Mouse (Mus musculus) neural tube, embryonic 12.5 days (tissue): ENCODE results near the gene Daam2. TPM values are rescaled to one million over a fixed set of nuclear protein-coding genes. Genes with fewer than 3 reads are reported as not detected.

Experiments used
- ATAC-seq: fragments of 200-750 bp; cut with Nextera tagmentation; 2 replicates; pipeline ENCODE4 v1.8.0; 2017; ENCODE audit warnings: low read depth, mild to moderate bottlenecking, moderate TSS enrichment, moderate library complexity; ENCODE audit not compliant: low FRiP score
- H3K27ac ChIP-seq: fragments of 300-500 bp; sonication (generic); 2 replicates; pipeline ENCODE4 v1.5.1; 2016
- H3K27me3 ChIP-seq: fragments of 300-500 bp; sonication (generic); replicated peaks from 2 replicates; pipeline ENCODE4 v1.6.1; 2016; ENCODE audit warnings: mild to moderate bottlenecking
- H3K36me3 ChIP-seq: fragments of 300-500 bp; sonication (generic); 2 replicates; pipeline ENCODE4 v1.6.1; 2016; ENCODE audit warnings: mild to moderate bottlenecking
- H3K4me1 ChIP-seq: fragments of 300-500 bp; sonication (generic); 2 replicates; pipeline ENCODE4 v1.6.1; 2016
- H3K4me2 ChIP-seq: fragments of 300-500 bp; sonication (generic); replicated peaks from 2 replicates; pipeline ENCODE4 v1.6.1; 2016; ENCODE audit warnings: mild to moderate bottlenecking
- H3K4me3 ChIP-seq: fragments of 300-500 bp; sonication (generic); 2 replicates; pipeline ENCODE4 v1.5.1; 2016
- H3K9ac ChIP-seq: fragments of 300-500 bp; sonication (generic); 2 replicates; pipeline ENCODE4 v1.6.1; 2016; ENCODE audit warnings: mild to moderate bottlenecking
- H3K9me3 ChIP-seq: fragments of 300-500 bp; sonication (generic); 2 replicates; pipeline ENCODE4 v1.6.1; 2016; ENCODE audit warnings: mild to moderate bottlenecking
- WGBS: fragments of 180-500 bp; shearing (Covaris S2); methylation state at CpG from one replicate; pipeline ENCODE4 v1.1.7; 2016; 5-methylcytosine and 5-hydroxymethylcytosine counted together
- polyA plus RNA-seq: library from polyadenylated mRNA; unstranded; fragments of >200 nt; fragmentation: Nextera tagmentation; extraction: Ambion mirVana; gene quantifications from 2 replicates; pipeline ENCODE4 v1.2.1, GENCODE M21; 2016

Daam2 gene
- polyA plus RNA-seq, 1 experiment from 2014 or later = 6.5 TPM

DNA sequence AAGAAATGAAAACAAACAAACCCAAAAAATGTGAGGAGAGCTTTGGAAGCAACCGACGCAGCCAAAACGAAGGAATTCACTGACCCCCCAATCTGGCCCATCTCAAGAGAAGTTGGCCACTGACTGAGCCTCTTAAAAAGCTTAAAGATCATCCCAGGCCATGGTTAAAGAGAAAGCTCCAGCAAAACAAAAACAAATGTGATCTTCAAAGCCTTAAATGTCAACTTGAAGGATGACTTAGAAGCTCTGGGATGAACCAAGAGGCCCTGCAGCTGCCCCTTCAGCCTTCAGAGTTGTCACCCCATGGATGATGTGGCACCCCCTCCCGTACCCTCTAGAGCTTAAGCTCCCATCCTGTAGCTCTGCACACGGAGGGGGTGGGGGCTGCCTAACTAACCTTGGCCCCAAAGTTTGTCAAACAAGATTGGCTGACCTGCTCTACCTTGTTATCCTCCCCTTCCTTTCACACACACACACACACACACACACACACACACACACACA lies 4.3 kb downstream of the Daam2 start:
- ATAC-seq = no peak
- Histone ChIP-seq H3K9ac (no peak overlapping the region), H3K9me3 (no peaks in the 10 kb centered on the region), H3K27me3 (no peaks in the 10 kb centered on the region), H3K4me3 (no peak overlapping the region), H3K4me1 (peaks cover 43% of the 10 kb centered on the region), H3K36me3 (no peaks in the 10 kb centered on the region), H3K27ac (no peak overlapping the region), H3K4me2 (peak overlapping the region; percentile 20)
- 29% methylated on average over 5 of the region's 5 CpGs for WGBS

DNA sequence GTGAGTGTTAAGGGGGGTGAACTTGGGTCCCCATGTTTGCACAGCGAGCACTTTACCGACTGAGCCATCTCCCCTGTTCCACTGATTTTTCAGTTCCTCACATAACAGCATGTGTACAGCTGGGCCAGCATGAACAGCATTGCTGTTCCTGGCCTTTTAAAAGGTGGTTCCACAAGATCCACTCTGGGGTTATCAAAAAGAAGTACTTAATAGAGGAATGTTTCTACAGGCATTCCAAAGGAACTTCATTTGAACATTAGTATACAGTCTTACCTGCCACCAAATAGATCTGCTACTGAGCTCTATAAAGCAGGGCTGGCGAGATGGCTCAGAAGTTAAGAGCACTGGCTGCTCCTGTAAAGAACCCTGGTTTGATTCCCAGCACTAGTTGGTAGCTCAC lies 8.0 kb downstream of the Daam2 start:
- H3K27me3 ChIP-seq = no peaks in the 10 kb centered on the region
- no peak overlapping the region for H3K9ac ChIP-seq
- H3K9me3 ChIP-seq = no peaks in the 10 kb centered on the region
- WGBS = 86% methylated on average over 3 of the region's 3 CpGs
- H3K4me2 ChIP-seq = no peak overlapping the region
- H3K27ac ChIP-seq = no peak overlapping the region
- H3K36me3 ChIP-seq = no peaks in the 10 kb centered on the region
- ATAC-seq = no peak
- H3K4me3 ChIP-seq = no peak overlapping the region
- peaks cover 13% of the 10 kb centered on the region; the same call in 1 of the 2 replicates for H3K4me1 ChIP-seq

- H3K4me2 ChIP-seq = no peak overlapping the region
- no peak for ATAC-seq
- H3K27me3 ChIP-seq = no peaks in the 10 kb centered on the region
- H3K36me3 ChIP-seq = peaks cover 4% of the 10 kb centered on the region; the same call in 1 of the 2 replicates
- H3K9ac ChIP-seq = no peak overlapping the region
- no peak overlapping the region for H3K27ac ChIP-seq
- H3K4me3 ChIP-seq = no peak overlapping the region
- 88% methylated on average over 7 of the region's 7 CpGs for WGBS
- H3K4me1 ChIP-seq = no peaks in the 10 kb centered on the region
- no peaks in the 10 kb centered on the region for H3K9me3 ChIP-seq
Measured at GRCm38 (mm10) chr17:49551991-49552390, 12.2 kb downstream of the Daam2 start.

DNA sequence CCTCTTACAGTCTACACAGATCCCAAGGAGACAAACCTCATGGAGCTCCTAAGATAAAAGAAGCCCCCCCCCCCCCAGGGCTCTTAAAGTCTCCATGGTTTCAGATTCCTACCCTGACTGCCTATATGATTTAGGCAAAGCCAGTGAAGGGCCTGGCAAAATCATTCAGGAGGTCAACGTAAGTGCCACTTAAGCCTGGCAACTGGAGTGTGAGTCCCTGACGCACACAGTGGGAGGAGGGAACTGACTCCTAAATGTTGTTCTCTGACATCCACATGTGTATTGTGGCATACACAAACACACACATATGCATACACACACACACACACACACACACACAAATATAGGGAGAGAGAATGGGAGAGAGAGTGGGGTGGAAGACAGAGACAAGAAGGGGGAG lies 12.7 kb downstream of the Daam2 start:
- no peak overlapping the region for H3K4me2 ChIP-seq
- H3K9ac ChIP-seq = no peak overlapping the region
- WGBS = 78% methylated on average over 2 of the region's 2 CpGs
- no peak overlapping the region for H3K4me3 ChIP-seq
- no peak overlapping the region for H3K27ac ChIP-seq
- H3K27me3 ChIP-seq = no peaks in the 10 kb centered on the region
- no peaks in the 10 kb centered on the region for H3K9me3 ChIP-seq
- no peak for ATAC-seq
- peaks cover 4% of the 10 kb centered on the region; the same call in 1 of the 2 replicates for H3K36me3 ChIP-seq
- H3K4me1 ChIP-seq = no peaks in the 10 kb centered on the region

- WGBS = 82% methylated on average over 4 of the region's 4 CpGs
- H3K36me3 ChIP-seq = peaks cover 4% of the 10 kb centered on the region; the same call in 1 of the 2 replicates
- H3K27ac ChIP-seq = no peak overlapping the region
- no peak overlapping the region for H3K9ac ChIP-seq
- no peak overlapping the region for H3K4me2 ChIP-seq
- H3K4me3 ChIP-seq = no peak overlapping the region
- H3K9me3 ChIP-seq = no peaks in the 10 kb centered on the region
- H3K4me1 ChIP-seq = 0 out of 2 replicates have a peak, but pooled peaks cover under 1% of the 10 kb centered on the region
- ATAC-seq = no peak
- no peaks in the 10 kb centered on the region for H3K27me3 ChIP-seq
Measured at GRCm38 (mm10) chr17:49545997-49546396, 18.1 kb downstream of the Daam2 start.

GRCm38 (mm10) chr17:49545424-49545823 lies 18.7 kb downstream of the Daam2 start:
- Histone ChIP-seq H3K27ac (no peak overlapping the region), H3K9ac (no peak overlapping the region), H3K4me2 (no peak overlapping the region), H3K27me3 (no peaks in the 10 kb centered on the region), H3K9me3 (no peaks in the 10 kb centered on the region), H3K4me1 (0 out of 2 replicates have a peak, but pooled peaks cover 6% of the 10 kb centered on the region), H3K36me3 (peaks cover 4% of the 10 kb centered on the region; the same call in 1 of the 2 replicates), H3K4me3 (no peak overlapping the region)
- ATAC-seq = no peak
- 76% methylated on average over 4 of the region's 4 CpGs for WGBS

- no peak for ATAC-seq
- no peak overlapping the region for H3K27ac ChIP-seq
- no peak overlapping the region for H3K4me2 ChIP-seq
Measured at GRCm38 (mm10) chr17:49544561-49544960, 19.6 kb downstream of the Daam2 start.

GRCm38 (mm10) chr17:49540706-49541105 lies 23.4 kb downstream of the Daam2 start:
- Histone ChIP-seq H3K4me2 (no peak overlapping the region), H3K36me3 (no peaks in the 10 kb centered on the region), H3K4me1 (peaks cover 26% of the 10 kb centered on the region), H3K27me3 (no peaks in the 10 kb centered on the region), H3K27ac (no peak overlapping the region), H3K9ac (peak overlapping the region; percentile 29; the same call in 1 of the 2 replicates), H3K4me3 (no peak overlapping the region), H3K9me3 (no peaks in the 10 kb centered on the region)
- ATAC-seq = no peak
- WGBS = 66% methylated on average over 14 of the region's 14 CpGs

More at GRCm38 (mm10) chr17:49544561-49544960, 19.6 kb downstream of the Daam2 start:
- WGBS = 91% methylated on average over 2 of the region's 2 CpGs
- H3K36me3 ChIP-seq = peaks cover 1% of the 10 kb centered on the region; the same call in 1 of the 2 replicates
- no peak overlapping the region for H3K4me3 ChIP-seq
- H3K9me3 ChIP-seq = no peaks in the 10 kb centered on the region
- no peak overlapping the region for H3K9ac ChIP-seq
- H3K27me3 ChIP-seq = no peaks in the 10 kb centered on the region
- peaks cover 10% of the 10 kb centered on the region; the same call in 1 of the 2 replicates for H3K4me1 ChIP-seq

DNA sequence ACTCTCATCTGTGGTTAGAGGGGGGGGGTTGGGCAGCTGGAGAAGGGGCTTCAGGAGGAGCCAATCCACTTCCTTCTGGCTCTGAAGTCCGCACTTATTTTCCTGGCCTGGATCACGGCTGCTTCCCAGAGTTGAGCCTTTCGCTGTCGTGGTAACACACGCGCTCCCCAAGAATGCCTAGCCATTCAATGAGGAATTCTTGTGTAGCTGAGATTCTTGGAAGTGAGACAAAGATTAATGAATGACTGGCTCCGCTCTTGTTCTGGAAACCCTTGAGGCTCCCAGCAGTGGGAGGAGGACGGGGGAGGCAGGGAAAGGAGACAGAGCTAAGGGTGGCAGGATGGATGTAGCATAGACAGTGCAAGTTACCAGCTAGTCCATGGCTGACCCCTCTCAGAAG lies 24.9 kb downstream of the Daam2 start:
- Histone ChIP-seq H3K27ac (no peak overlapping the region), H3K36me3 (no peaks in the 10 kb centered on the region), H3K4me3 (no peak overlapping the region), H3K4me2 (0 out of 2 replicates have a peak overlapping the region, but pooled peaks have one; percentile 4), H3K4me1 (peaks cover 30% of the 10 kb centered on the region), H3K9me3 (no peaks in the 10 kb centered on the region), H3K27me3 (no peaks in the 10 kb centered on the region), H3K9ac (no peak overlapping the region)
- WGBS = 15% methylated on average over 8 of the region's 8 CpGs
- ATAC-seq = peak; percentile 82

DNA sequence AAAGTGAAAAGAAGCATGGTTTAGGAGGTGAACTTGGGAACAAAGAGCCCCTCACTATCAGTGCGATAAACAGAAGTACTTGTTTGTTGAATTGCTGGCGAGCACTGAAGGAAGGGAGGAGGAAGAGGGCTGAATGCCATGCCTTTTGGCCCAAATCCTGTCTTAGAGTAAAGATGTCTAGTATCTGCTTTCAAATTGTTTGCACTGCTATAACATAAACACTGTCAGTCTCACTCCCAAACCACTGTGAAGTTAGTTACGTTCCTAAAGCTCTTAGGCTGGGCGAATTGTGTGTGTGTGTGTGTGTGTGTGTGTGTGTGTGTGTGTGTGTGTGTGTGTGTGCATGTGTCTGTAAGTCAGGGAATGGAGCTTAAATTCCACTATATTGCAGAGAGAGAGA lies 28.6 kb downstream of the Daam2 start:
- H3K4me1 ChIP-seq = peaks cover 26% of the 10 kb centered on the region
- H3K27ac ChIP-seq = no peak overlapping the region
- 46% methylated on average over 4 of the region's 4 CpGs for WGBS

GRCm38 (mm10) chr17:49534267-49534719 lies 29.9 kb downstream of the Daam2 start:
- WGBS = 79% methylated on average over 9 of the region's 9 CpGs
- no peak overlapping the region for H3K4me2 ChIP-seq

More for the DNA sequence above, 28.6 kb downstream of the Daam2 start:
- Histone ChIP-seq H3K27me3 (no peaks in the 10 kb centered on the region), H3K9ac (no peak overlapping the region), H3K4me2 (no peak overlapping the region), H3K4me3 (no peak overlapping the region), H3K36me3 (0 out of 2 replicates have a peak, but pooled peaks cover 3% of the 10 kb centered on the region), H3K9me3 (no peaks in the 10 kb centered on the region)
- ATAC-seq = no peak

GRCm38 (mm10) chr17:49531661-49532060 lies 32.5 kb downstream of the Daam2 start:
- H3K4me1 ChIP-seq = peaks cover 8% of the 10 kb centered on the region; the same call in 1 of the 2 replicates
- H3K4me3 ChIP-seq = no peak overlapping the region
- ATAC-seq = no peak
- no peaks in the 10 kb centered on the region for H3K9me3 ChIP-seq
- 0 out of 2 replicates have a peak, but pooled peaks cover 3% of the 10 kb centered on the region for H3K36me3 ChIP-seq
- no peak overlapping the region for H3K9ac ChIP-seq
- H3K27ac ChIP-seq = no peak overlapping the region
- no peak overlapping the region for H3K4me2 ChIP-seq
- 92% methylated on average over 5 of the region's 5 CpGs for WGBS
- H3K27me3 ChIP-seq = no peaks in the 10 kb centered on the region

More at GRCm38 (mm10) chr17:49534267-49534719, 29.9 kb downstream of the Daam2 start:
- Histone ChIP-seq H3K4me1 (peaks cover 18% of the 10 kb centered on the region), H3K36me3 (0 out of 2 replicates have a peak, but pooled peaks cover 3% of the 10 kb centered on the region), H3K9me3 (no peaks in the 10 kb centered on the region), H3K27me3 (no peaks in the 10 kb centered on the region), H3K9ac (no peak overlapping the region), H3K27ac (no peak overlapping the region), H3K4me3 (no peak overlapping the region)
- no peak for ATAC-seq

DNA sequence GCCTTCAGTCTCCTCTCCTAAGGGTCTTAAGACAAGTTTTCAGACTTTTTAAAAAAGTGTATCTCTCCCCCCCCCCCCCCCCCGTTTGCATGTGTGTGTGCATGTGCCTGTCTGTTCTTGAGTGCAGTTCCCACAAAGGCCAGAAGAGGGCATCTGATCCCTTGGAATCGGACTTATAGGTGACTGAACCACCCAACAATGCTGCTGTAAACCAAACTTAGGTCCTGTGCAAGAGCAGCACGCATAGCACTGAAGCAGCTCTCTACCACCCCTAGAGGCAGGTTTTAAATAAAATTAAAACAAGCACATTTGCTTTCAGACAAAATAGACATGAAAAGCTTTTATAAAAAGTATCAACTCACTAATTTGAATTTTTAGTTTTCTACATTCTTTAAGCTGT lies 33.9 kb downstream of the Daam2 start:
- no peak for ATAC-seq
- Histone ChIP-seq H3K27ac (no peak overlapping the region), H3K36me3 (0 out of 2 replicates have a peak, but pooled peaks cover 3% of the 10 kb centered on the region), H3K9ac (no peak overlapping the region), H3K4me1 (no peaks in the 10 kb centered on the region), H3K4me3 (no peak overlapping the region), H3K27me3 (no peaks in the 10 kb centered on the region), H3K9me3 (no peaks in the 10 kb centered on the region), H3K4me2 (no peak overlapping the region)
- WGBS = 19% methylated on average over 3 of the region's 3 CpGs
